Mouse (Mus musculus) heart, adult 10 weeks (tissue): ENCODE results near the gene Napa. TPM values are rescaled to one million over a fixed set of nuclear protein-coding genes. Genes with fewer than 3 reads are reported as not detected.

ENCODE experiments used
- polyA plus RNA-seq: library from polyadenylated mRNA; stranded (reverse); fragments of 350-450 nt; fragmentation: Illumina TruSeq; extraction: RNeasy Lipid Tissue Mini Kit (QIAGEN cat#74804); gene quantifications from one replicate; pipeline ENCODE4 v1.2.3, GENCODE M21; 2014; ENCODE audit warnings: low read depth, low replicate concordance

Napa gene
- 87.2 TPM for polyA plus RNA-seq

GRCm38 (mm10) chr7:16098021-16099017, at the start of gene Napa:
Napa (plus strand) TSS chr7:16098458.

GRCm38 (mm10) chr7:16061219-16062098, 36.8 kb upstream of the Napa start, which contains the start of gene Zfp541:
Zfp541 (plus strand) TSS chr7:16061814.

GRCm38 (mm10) chr7:16119569-16120261, 21.5 kb downstream of the Napa start, which contains the start of gene Kptn:
Kptn (plus strand) TSS chr7:16119895.

DNA sequence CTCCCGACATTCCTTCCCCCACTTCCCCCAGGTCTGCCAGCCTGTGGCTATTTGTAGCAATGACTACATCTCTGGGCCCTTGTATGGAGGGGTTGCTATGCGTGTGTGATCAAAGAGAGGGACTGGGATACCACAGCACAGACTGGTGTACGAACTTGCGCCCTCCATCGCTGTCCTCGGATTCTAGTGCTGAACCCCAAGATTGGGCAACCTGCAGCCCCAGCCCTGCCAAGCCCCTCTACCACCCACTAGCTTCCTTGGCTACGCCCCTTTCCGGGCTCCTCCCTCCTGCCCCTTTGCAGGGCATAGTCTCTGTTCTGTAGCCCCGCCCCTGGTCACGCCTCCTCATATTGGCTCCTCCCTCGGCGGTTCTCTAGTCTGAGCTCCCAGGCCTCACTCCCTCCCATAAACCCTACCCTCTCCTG, 31.2 kb downstream of the Napa start, which contains the start of gene Slc8a2:
Gene Slc8a2, plus strand, starts transcription at position 406 of the 425 bp plus-strand sequence.

Other genes starting within 250 kb of the Napa start
- gene Crx, start 218.5 kb upstream of the Napa start, polyA plus RNA-seq: not detected
- gene Crxos, start 215.8 kb upstream of the Napa start, polyA plus RNA-seq: not detected
- gene Selenow, start 176.1 kb upstream of the Napa start, polyA plus RNA-seq: 298 TPM
- gene Nop53, start 152.4 kb upstream of the Napa start, polyA plus RNA-seq: 143 TPM
- 52.6 TPM for gene Ehd2, start 130.9 kb upstream of the Napa start, polyA plus RNA-seq
- 5.2 TPM for gene Bicra, start 50.5 kb upstream of the Napa start, polyA plus RNA-seq
- not detected for gene Zfp541, start 36.6 kb upstream of the Napa start, polyA plus RNA-seq
- 39.1 TPM for gene Kptn, start 21.4 kb downstream of the Napa start, polyA plus RNA-seq
- gene Slc8a2, start 31.4 kb downstream of the Napa start, polyA plus RNA-seq: 0.55 TPM
- 8.7 TPM for gene Meis3, start 76.6 kb downstream of the Napa start, polyA plus RNA-seq
- 6.8 TPM for gene Dhx34, start 123.6 kb downstream of the Napa start, polyA plus RNA-seq
- 0.71 TPM for gene C5ar2, start 145.7 kb downstream of the Napa start, polyA plus RNA-seq
- gene C5ar1, start 161.1 kb downstream of the Napa start, polyA plus RNA-seq: 4.4 TPM
- gene Inafm1, start 175.2 kb downstream of the Napa start, polyA plus RNA-seq: 11.7 TPM
- gene Ccdc9, start 188.3 kb downstream of the Napa start, polyA plus RNA-seq: 72.3 TPM
- 3.8 TPM for gene Bbc3, start 209.9 kb downstream of the Napa start, polyA plus RNA-seq